Comparison of ENCODE assay signal across 8 mouse cellular contexts in the genomic region with DNA sequence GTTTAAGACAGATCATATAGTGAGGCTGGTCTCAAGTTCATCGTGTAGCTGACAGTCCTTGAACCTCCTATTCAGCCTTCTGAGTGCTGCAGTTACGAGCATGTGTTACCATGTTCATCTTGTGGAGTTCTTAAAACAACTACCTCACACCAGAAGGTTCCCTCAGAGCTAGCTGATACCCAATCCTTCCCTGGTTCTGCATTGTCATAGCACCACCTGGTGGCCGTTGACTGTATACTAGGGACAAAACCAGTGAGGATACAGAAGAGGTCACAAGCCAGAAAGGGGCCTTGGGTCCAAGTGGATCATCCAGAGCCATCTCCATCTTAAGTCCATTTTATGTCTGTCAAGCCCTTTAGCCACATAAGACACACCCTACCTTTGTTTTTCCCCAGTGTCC. TPM values are rescaled to one million over a fixed set of nuclear protein-coding genes. Genes with fewer than 3 reads are reported as not detected.
DNase-seq lines count a peak whose midpoint lies in the region; ATAC-seq and TF ChIP-seq lines count a peak whose summit lies in the region.

No protein-coding gene starts in this region.

- no peak for TF ChIP-seq POLR2A in brain, embryonic 14.5 days (IDR thresholded peaks at IDR 0.05; ENCODE audit: borderline replicate concordance, extremely low read depth, insufficient read depth, insufficient read length, poor library complexity, severe bottlenecking)

- peak; percentile 80 for DNase-seq in MN1 (ENCODE audit: low spot score)
- peak; percentile 84 for DNase-seq in brain, embryonic 14.5 days (ENCODE audit: low read depth)
- peak; percentile 64 for DNase-seq in layer of hippocampus, adult 9-11 months
- DNase-seq in lung, postnatal 4 days = peak; percentile 59 to 84
- peak; percentile 85 for DNase-seq in right cerebral cortex, postnatal 14 days
- DNase-seq in urinary bladder, postnatal 4 days (ENCODE audit: low spot score in 2 of 2) = peak; percentile 56 to 82

- peak; percentile 82 for ATAC-seq in erythroblast, adult 5-6 weeks (replicated peaks; ENCODE audit: low FRiP score, poor library complexity, severe bottlenecking)
- ATAC-seq in hematopoietic stem cell, adult 5-6 weeks (replicated peaks in 1 of 2; ENCODE audit: insufficient read depth in 1 of 2, low FRiP score in 2 of 2, low TSS enrichment in 1 of 2, low read depth in 1 of 2, poor library complexity in 2 of 2, severe bottlenecking in 2 of 2) = peak; percentile 66 to 84

- peak; percentile 84; the same call in 1 of the 2 replicates for TF ChIP-seq CTCF in brain, embryonic 14.5 days (IDR thresholded peaks at IDR 0.05; ENCODE audit: borderline replicate concordance, extremely low read depth, insufficient read depth, insufficient read length)

RNA-seq across cellular contexts. Expression of a gene that starts 8.4 kb away (rescaled TPM):
- polyA plus RNA-seq in brain, embryonic 14.5 days (2012; rRNA removed) = 24.8 and 36.4 TPM in 2 replicates
- total RNA-seq in erythroblast, adult 5-6 weeks (2015; ENCODE audit: low replicate concordance) = 1.3 and 1.9 TPM in 2 replicates
- total RNA-seq in erythroblast, adult 5-6 weeks (2017; ENCODE audit: low replicate concordance) = 2.1 and 2.5 TPM in 2 replicates
- 3.1 and 3.3 TPM in 2 replicates for total RNA-seq in hematopoietic stem cell, adult 5-6 weeks (2017)

RNA-seq across cellular contexts. Expression of a gene that starts 8.7 kb away (rescaled TPM):
- 0.42 and 0.59 TPM in 2 replicates for polyA plus RNA-seq in brain, embryonic 14.5 days (2012; rRNA removed)
- 0.84 TPM in 1 of 2 replicates, not detected in the other for total RNA-seq in erythroblast, adult 5-6 weeks (2015; ENCODE audit: low replicate concordance)
- total RNA-seq in erythroblast, adult 5-6 weeks (2017; ENCODE audit: low replicate concordance) = 0.09 TPM in 1 of 2 replicates, not detected in the other
- 1.3 TPM in 1 of 2 replicates, not detected in the other for total RNA-seq in hematopoietic stem cell, adult 5-6 weeks (2017)

RNA-seq across cellular contexts. Expression of a gene that starts 9.0 kb away (rescaled TPM):
- 73.9 and 96.1 TPM in 2 replicates for polyA plus RNA-seq in brain, embryonic 14.5 days (2012; rRNA removed)
- 10.4 and 14.4 TPM in 2 replicates for total RNA-seq in erythroblast, adult 5-6 weeks (2015; ENCODE audit: low replicate concordance)
- total RNA-seq in erythroblast, adult 5-6 weeks (2017; ENCODE audit: low replicate concordance) = 21.7 and 21.9 TPM in 2 replicates
- 96.9 and 114 TPM in 2 replicates for total RNA-seq in hematopoietic stem cell, adult 5-6 weeks (2017)

RNA-seq across cellular contexts. Expression of a gene that starts 23.9 kb away (rescaled TPM):
- polyA plus RNA-seq in brain, embryonic 14.5 days (2012; rRNA removed) = 141 and 160 TPM in 2 replicates
- total RNA-seq in erythroblast, adult 5-6 weeks (2015; ENCODE audit: low replicate concordance) = 6.5 and 7.1 TPM in 2 replicates
- 19.7 and 43.3 TPM in 2 replicates for total RNA-seq in erythroblast, adult 5-6 weeks (2017; ENCODE audit: low replicate concordance)
- 32.6 and 38.0 TPM in 2 replicates for total RNA-seq in hematopoietic stem cell, adult 5-6 weeks (2017)

RNA-seq across cellular contexts. Expression of a gene that starts 24.0 kb away (rescaled TPM):
- 96.8 and 124 TPM in 2 replicates for polyA plus RNA-seq in brain, embryonic 14.5 days (2012; rRNA removed)
- total RNA-seq in erythroblast, adult 5-6 weeks (2015; ENCODE audit: low replicate concordance) = 15.8 and 21.3 TPM in 2 replicates
- total RNA-seq in erythroblast, adult 5-6 weeks (2017; ENCODE audit: low replicate concordance) = 33.6 and 77.5 TPM in 2 replicates
- 21.6 and 29.3 TPM in 2 replicates for total RNA-seq in hematopoietic stem cell, adult 5-6 weeks (2017)

Comparison
In these comparisons a context has a peak if more than half of its experiments do, and no peak if none do; other contexts are left out.
1. Peak in every context shown above with its lines: DNase-seq and ATAC-seq.